Mouse (Mus musculus): Measurements from ENCODE around the gene Sdc1. TPM values are rescaled to one million over a fixed set of nuclear protein-coding genes. Genes with fewer than 3 reads are reported as not detected.

The Sdc1 gene
- polyA plus RNA-seq, 2 experiments, result 238 to 268 TPM

DNA sequence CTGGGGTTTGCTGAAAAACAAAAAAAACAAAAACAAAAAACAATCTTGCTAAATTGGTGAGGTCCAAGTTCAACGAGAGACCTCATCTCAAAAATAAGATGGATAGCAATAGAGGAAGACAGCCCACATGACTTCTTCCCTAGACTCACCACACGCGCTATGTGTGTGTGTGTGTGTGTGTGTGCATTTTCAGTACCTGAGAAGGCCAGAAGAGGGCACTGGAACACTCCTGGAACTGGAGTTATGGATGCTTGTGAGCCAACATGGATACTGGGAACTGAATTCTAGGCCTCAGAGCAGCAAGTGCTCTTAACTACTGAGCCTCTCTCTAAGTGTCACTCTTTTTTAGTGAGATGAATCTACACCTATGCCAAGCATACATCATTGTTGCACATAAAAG is 13.1 kb upstream of the Sdc1 start:
- Histone ChIP-seq H3K9me3 (ENCODE audit: control insufficient read depth, low read length) (no peaks in the 10 kb centered on the region), H3K4me1 (ENCODE audit: control insufficient read depth, insufficient read depth, low read length) (no peaks in the 10 kb centered on the region), H3K4me3 (replicated peaks; ENCODE audit: low read length) (no peak overlapping the region), H3K27ac (replicated peaks; ENCODE audit: low read depth, low read length) (no peak overlapping the region), H3K9ac (ENCODE audit: low read depth, low read length, severe bottlenecking) (no peak overlapping the region), H3K27me3 (ENCODE audit: control insufficient read depth, insufficient read depth, low read length) (no peaks in the 10 kb centered on the region), H3K36me3 (ENCODE audit: control insufficient read depth, insufficient read depth, low read length) (peaks cover 30% of the 10 kb centered on the region), H3K4me2 (replicated peaks; ENCODE audit: low read depth, low read length, severe bottlenecking) (no peak overlapping the region)
- DNase-seq (ENCODE audit: low spot score) (no peak), ATAC-seq (ENCODE audit: low FRiP score, low read depth) (no peak)
- WGBS, result 95% methylated on average over 3 of the region's 3 CpGs
- no peak for TF ChIP-seq POLR2A (IDR thresholded peaks at IDR 0.05; ENCODE audit: borderline replicate concordance, extremely low read depth, insufficient read depth, insufficient read length)

- TF ChIP-seq POLR2A (IDR thresholded peaks at IDR 0.05; ENCODE audit: borderline replicate concordance, extremely low read depth, insufficient read depth, insufficient read length), result no peak
- DNase-seq (ENCODE audit: low spot score), result no peak
- no peak overlapping the region for H3K4me2 ChIP-seq (replicated peaks; ENCODE audit: low read depth, low read length, severe bottlenecking)
- H3K9me3 ChIP-seq (ENCODE audit: control insufficient read depth, low read length), result no peaks in the 10 kb centered on the region
- H3K36me3 ChIP-seq (ENCODE audit: control insufficient read depth, insufficient read depth, low read length), result peaks cover 19% of the 10 kb centered on the region
- H3K4me3 ChIP-seq (replicated peaks; ENCODE audit: low read length), result no peak overlapping the region
- 83% methylated on average over 4 of the region's 4 CpGs for WGBS
- ATAC-seq (ENCODE audit: low FRiP score, low read depth), result no peak
- no peak overlapping the region for H3K27ac ChIP-seq (replicated peaks; ENCODE audit: low read depth, low read length)
- no peak overlapping the region for H3K9ac ChIP-seq (ENCODE audit: low read depth, low read length, severe bottlenecking)
- H3K4me1 ChIP-seq (ENCODE audit: control insufficient read depth, insufficient read depth, low read length), result no peaks in the 10 kb centered on the region
- H3K27me3 ChIP-seq (ENCODE audit: control insufficient read depth, insufficient read depth, low read length), result no peaks in the 10 kb centered on the region
These were observed 12.0 kb upstream of the Sdc1 start for GRCm38 (mm10) chr12:8759115-8759514.

DNA sequence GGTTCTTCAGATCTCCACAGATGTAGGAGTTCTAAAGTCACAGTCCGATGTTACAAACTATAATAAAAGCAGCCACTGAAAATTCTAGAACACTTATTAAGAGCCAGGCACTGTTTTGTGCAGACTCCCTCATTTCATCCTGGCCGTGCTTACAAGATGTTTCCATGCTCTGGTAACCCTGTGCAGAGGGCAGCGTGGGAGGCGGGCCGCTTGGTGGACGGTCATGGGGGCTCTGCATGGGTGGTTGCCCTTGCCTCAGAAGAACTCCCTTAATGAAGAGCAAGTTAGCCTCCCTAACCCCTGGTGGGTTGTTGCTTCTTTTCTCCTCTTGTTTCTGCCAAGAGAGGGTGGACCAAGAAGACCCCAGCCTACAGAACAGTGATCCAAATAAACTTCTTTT is 11.3 kb upstream of the Sdc1 start:
- H3K4me3 ChIP-seq (replicated peaks; ENCODE audit: low read length), result no peak overlapping the region
- DNase-seq (ENCODE audit: low spot score) (no peak), ATAC-seq (ENCODE audit: low FRiP score, low read depth) (no peak)
- H3K9ac ChIP-seq (ENCODE audit: low read depth, low read length, severe bottlenecking), result no peak overlapping the region
- no peak overlapping the region for H3K4me2 ChIP-seq (replicated peaks; ENCODE audit: low read depth, low read length, severe bottlenecking)
- WGBS, result 86% methylated on average over 6 of the region's 6 CpGs
- H3K9me3 ChIP-seq (ENCODE audit: control insufficient read depth, low read length), result no peaks in the 10 kb centered on the region
- no peaks in the 10 kb centered on the region for H3K27me3 ChIP-seq (ENCODE audit: control insufficient read depth, insufficient read depth, low read length)
- no peaks in the 10 kb centered on the region for H3K4me1 ChIP-seq (ENCODE audit: control insufficient read depth, insufficient read depth, low read length)
- peaks cover 13% of the 10 kb centered on the region for H3K36me3 ChIP-seq (ENCODE audit: control insufficient read depth, insufficient read depth, low read length)
- no peak overlapping the region for H3K27ac ChIP-seq (replicated peaks; ENCODE audit: low read depth, low read length)
- no peak for TF ChIP-seq POLR2A (IDR thresholded peaks at IDR 0.05; ENCODE audit: borderline replicate concordance, extremely low read depth, insufficient read depth, insufficient read length)

DNA sequence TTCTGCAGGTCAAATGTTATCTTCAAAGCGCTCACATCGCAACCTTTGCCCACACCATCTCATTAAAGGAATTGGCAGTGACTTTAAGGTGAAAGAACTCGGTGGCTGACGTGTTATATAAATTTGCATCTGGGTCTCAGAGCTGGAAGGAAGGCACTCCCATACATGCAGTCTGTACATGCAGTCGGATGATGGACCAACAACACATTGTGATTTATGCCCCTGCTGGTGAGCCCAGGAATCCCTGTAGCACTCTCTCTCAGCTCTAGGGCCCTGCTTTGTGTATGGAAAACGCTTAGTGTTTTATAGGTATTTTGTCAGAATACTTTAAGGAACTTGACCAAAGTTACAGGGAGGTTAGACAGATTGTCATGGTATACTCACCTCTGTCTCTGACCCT is 10.6 kb upstream of the Sdc1 start:
- H3K27me3 ChIP-seq (ENCODE audit: control insufficient read depth, insufficient read depth, low read length), result no peaks in the 10 kb centered on the region
- peaks cover 12% of the 10 kb centered on the region; the same call in 1 of the 2 replicates for H3K36me3 ChIP-seq (ENCODE audit: control insufficient read depth, insufficient read depth, low read length)
- no peak overlapping the region for H3K4me3 ChIP-seq (replicated peaks; ENCODE audit: low read length)
- no peak overlapping the region for H3K4me2 ChIP-seq (replicated peaks; ENCODE audit: low read depth, low read length, severe bottlenecking)
- ATAC-seq (ENCODE audit: low FRiP score, low read depth) (no peak), DNase-seq (ENCODE audit: low spot score) (no peak)
- WGBS, result 69% methylated on average over 6 of the region's 6 CpGs
- no peak overlapping the region for H3K9ac ChIP-seq (ENCODE audit: low read depth, low read length, severe bottlenecking)
- H3K9me3 ChIP-seq (ENCODE audit: control insufficient read depth, low read length), result no peaks in the 10 kb centered on the region
- no peak for TF ChIP-seq POLR2A (IDR thresholded peaks at IDR 0.05; ENCODE audit: borderline replicate concordance, extremely low read depth, insufficient read depth, insufficient read length)
- H3K27ac ChIP-seq (replicated peaks; ENCODE audit: low read depth, low read length), result no peak overlapping the region
- no peaks in the 10 kb centered on the region for H3K4me1 ChIP-seq (ENCODE audit: control insufficient read depth, insufficient read depth, low read length)

- no peak overlapping the region for H3K9ac ChIP-seq (ENCODE audit: low read depth, low read length, severe bottlenecking)
- 75% methylated on average over 7 of the region's 7 CpGs for WGBS
- no peaks in the 10 kb centered on the region for H3K9me3 ChIP-seq (ENCODE audit: control insufficient read depth, low read length)
- TF ChIP-seq POLR2A (IDR thresholded peaks at IDR 0.05; ENCODE audit: borderline replicate concordance, extremely low read depth, insufficient read depth, insufficient read length), result no peak
- no peak overlapping the region for H3K4me3 ChIP-seq (replicated peaks; ENCODE audit: low read length)
- no peak overlapping the region for H3K4me2 ChIP-seq (replicated peaks; ENCODE audit: low read depth, low read length, severe bottlenecking)
- ATAC-seq (ENCODE audit: low FRiP score, low read depth), result no peak
- H3K27me3 ChIP-seq (ENCODE audit: control insufficient read depth, insufficient read depth, low read length), result no peaks in the 10 kb centered on the region
- H3K4me1 ChIP-seq (ENCODE audit: control insufficient read depth, insufficient read depth, low read length), result no peaks in the 10 kb centered on the region
- no peak for DNase-seq (ENCODE audit: low spot score)
- H3K27ac ChIP-seq (replicated peaks; ENCODE audit: low read depth, low read length), result no peak overlapping the region
- H3K36me3 ChIP-seq (ENCODE audit: control insufficient read depth, insufficient read depth, low read length), result peaks cover 12% of the 10 kb centered on the region; the same call in 1 of the 2 replicates
These were observed 10.1 kb upstream of the Sdc1 start for GRCm38 (mm10) chr12:8761058-8761457.

- 0 out of 2 replicates have a peak overlapping the region, but pooled peaks have one; percentile 15 for H3K27ac ChIP-seq (replicated peaks; ENCODE audit: low read depth, low read length)
- no peak for DNase-seq (ENCODE audit: low spot score)
- ATAC-seq (ENCODE audit: low FRiP score, low read depth), result no peak
- no peaks in the 10 kb centered on the region for H3K9me3 ChIP-seq (ENCODE audit: control insufficient read depth, low read length)
- H3K27me3 ChIP-seq (ENCODE audit: control insufficient read depth, insufficient read depth, low read length), result no peaks in the 10 kb centered on the region
- peaks cover 4% of the 10 kb centered on the region; the same call in 1 of the 2 replicates for H3K36me3 ChIP-seq (ENCODE audit: control insufficient read depth, insufficient read depth, low read length)
- H3K9ac ChIP-seq (ENCODE audit: low read depth, low read length, severe bottlenecking), result no peak overlapping the region
- WGBS, result 59% methylated on average over 2 of the region's 2 CpGs
- H3K4me2 ChIP-seq (replicated peaks; ENCODE audit: low read depth, low read length, severe bottlenecking), result no peak overlapping the region
- H3K4me3 ChIP-seq (replicated peaks; ENCODE audit: low read length), result no peak overlapping the region
- H3K4me1 ChIP-seq (ENCODE audit: control insufficient read depth, insufficient read depth, low read length), result no peaks in the 10 kb centered on the region
- no peak for TF ChIP-seq POLR2A (IDR thresholded peaks at IDR 0.05; ENCODE audit: borderline replicate concordance, extremely low read depth, insufficient read depth, insufficient read length)
These were observed 8.5 kb upstream of the Sdc1 start for GRCm38 (mm10) chr12:8762667-8763066.

Measured in limb, embryonic 14.5 days (tissue).